Mouse (Mus musculus) bone marrow macrophage, adult 2 months (primary cell): Measurements from ENCODE around the gene Kcna1.

Source experiments
- CTCF ChIP-seq: IDR thresholded peaks from 2 replicates; pipeline ENCODE4 v1.5.1; 2012; ENCODE audit warnings: low read depth, mild to moderate bottlenecking, low read length, moderate library complexity
- POLR2A ChIP-seq: IDR thresholded peaks from 2 replicates; pipeline ENCODE4 v1.6.1; 2012; ENCODE audit warnings: mild to moderate bottlenecking, low read depth, low read length, borderline replicate concordance

- TF ChIP-seq CTCF (no peak), POLR2A (no peak)
Observed at GRCm38 (mm10) chr6:126642856-126643321, 3.3 kb downstream of the Kcna1 start.
